Mouse (Mus musculus): ENCODE results near the gene Pdlim7. TPM values are rescaled to one million over a fixed set of nuclear protein-coding genes. Genes with fewer than 3 reads are reported as not detected.

The Pdlim7 gene
- polyA plus RNA-seq, 1 experiment from 2014 or later, result 221 TPM

GRCm38 (mm10) chr13:55535796-55536193, 22.3 kb upstream of the Pdlim7 start:
- no peak for ATAC-seq (replicated peaks; ENCODE audit: insufficient number of reproducible peaks, insufficient read depth, low FRiP score, low read depth)
- Histone ChIP-seq H3K4me1 (replicated peaks) (peaks cover 15% of the 10 kb centered on the region), H3K9ac (peak overlapping the region; percentile 76), H3K4me2 (peak overlapping the region; percentile 90), H3K4me3 (peak overlapping the region; percentile 84), H3K36me3 (peaks cover 57% of the 10 kb centered on the region), H3K9me3 (replicated peaks) (no peaks in the 10 kb centered on the region), H3K27me3 (no peaks in the 10 kb centered on the region), H3K27ac (no peak overlapping the region)
- 20% methylated on average over 17 of the region's 17 CpGs for WGBS

GRCm38 (mm10) chr13:55535191-55535590, 21.7 kb upstream of the Pdlim7 start:
- Histone ChIP-seq H3K27ac (no peak overlapping the region), H3K9ac (no peak overlapping the region), H3K27me3 (no peaks in the 10 kb centered on the region), H3K9me3 (replicated peaks) (no peaks in the 10 kb centered on the region), H3K4me3 (peak overlapping the region; percentile 84; the same call in 1 of the 2 replicates), H3K4me2 (peak overlapping the region; percentile 90), H3K36me3 (peaks cover 56% of the 10 kb centered on the region), H3K4me1 (replicated peaks) (peaks cover 15% of the 10 kb centered on the region)
- 91% methylated on average over 15 of the region's 15 CpGs for WGBS
- no peak for ATAC-seq (replicated peaks; ENCODE audit: insufficient number of reproducible peaks, insufficient read depth, low FRiP score, low read depth)

- no peak within 1 kb of the TSS for H3K9ac ChIP-seq
- no peak within 1 kb of the TSS for H3K4me2 ChIP-seq
- no peaks in the 10 kb centered on the region for H3K9me3 ChIP-seq (replicated peaks)
- peaks cover 45% of the 10 kb centered on the region for H3K36me3 ChIP-seq
- no peak for ATAC-seq (replicated peaks; ENCODE audit: insufficient number of reproducible peaks, insufficient read depth, low FRiP score, low read depth)
- WGBS, result 73% methylated on average over 8 of the region's 8 CpGs
- H3K27ac ChIP-seq, result no peak within 1 kb of the TSS; the same call in 1 of the 2 replicates
- no peak within 1 kb of the TSS for H3K4me3 ChIP-seq
- H3K27me3 ChIP-seq, result no peaks in the 10 kb centered on the region
- H3K4me1 ChIP-seq (replicated peaks), result 0 out of 2 replicates have a peak, but pooled peaks cover 5% of the 10 kb centered on the region
These were observed 15.9 kb upstream of the Pdlim7 start, which contains the start of gene Dok3 for GRCm38 (mm10) chr13:55529198-55529915. Dok3 (minus strand) TSS chr13:55529296.

- 69% methylated on average over 18 of the region's 18 CpGs for WGBS
- Histone ChIP-seq H3K9me3 (replicated peaks) (no peaks in the 10 kb centered on the region), H3K36me3 (peaks cover 34% of the 10 kb centered on the region), H3K4me1 (replicated peaks) (peaks cover 8% of the 10 kb centered on the region; the same call in 1 of the 2 replicates), H3K9ac (no peak overlapping the region), H3K27ac (no peak overlapping the region; the same call in 1 of the 2 replicates), H3K4me2 (no peak overlapping the region), H3K27me3 (no peaks in the 10 kb centered on the region), H3K4me3 (no peak overlapping the region)
- ATAC-seq (replicated peaks; ENCODE audit: insufficient number of reproducible peaks, insufficient read depth, low FRiP score, low read depth), result no peak
These were observed 14.6 kb upstream of the Pdlim7 start for GRCm38 (mm10) chr13:55527834-55528772.

- Histone ChIP-seq H3K9me3 (replicated peaks) (no peaks in the 10 kb centered on the region), H3K27me3 (no peaks in the 10 kb centered on the region), H3K4me3 (no peak overlapping the region), H3K4me1 (replicated peaks) (peaks cover 13% of the 10 kb centered on the region; the same call in 1 of the 2 replicates), H3K9ac (no peak overlapping the region), H3K36me3 (peaks cover 28% of the 10 kb centered on the region), H3K27ac (no peak overlapping the region), H3K4me2 (no peak overlapping the region)
- 78% methylated on average over 16 of the region's 16 CpGs for WGBS
- ATAC-seq (replicated peaks; ENCODE audit: insufficient number of reproducible peaks, insufficient read depth, low FRiP score, low read depth), result no peak
These were observed 13.7 kb upstream of the Pdlim7 start for GRCm38 (mm10) chr13:55527212-55527611.

- WGBS, result 77% methylated on average over 16 of the region's 16 CpGs
- no peak overlapping the region for H3K4me2 ChIP-seq
- no peak overlapping the region for H3K4me3 ChIP-seq
- no peak overlapping the region for H3K9ac ChIP-seq
- 0 out of 2 replicates have a peak, but pooled peaks cover 1% of the 10 kb centered on the region for H3K27me3 ChIP-seq
- H3K4me1 ChIP-seq (replicated peaks), result peaks cover 13% of the 10 kb centered on the region; the same call in 1 of the 2 replicates
- ATAC-seq (replicated peaks; ENCODE audit: insufficient number of reproducible peaks, insufficient read depth, low FRiP score, low read depth), result no peak
- no peak overlapping the region for H3K27ac ChIP-seq
- H3K36me3 ChIP-seq, result peaks cover 15% of the 10 kb centered on the region; the same call in 1 of the 2 replicates
- no peaks in the 10 kb centered on the region for H3K9me3 ChIP-seq (replicated peaks)
These were observed 12.5 kb upstream of the Pdlim7 start for GRCm38 (mm10) chr13:55525733-55526553.

- Histone ChIP-seq H3K27ac (peak overlapping the region; percentile 72), H3K36me3 (no peaks in the 10 kb centered on the region), H3K9ac (no peak overlapping the region), H3K4me2 (no peak overlapping the region), H3K4me3 (no peak overlapping the region), H3K27me3 (peaks cover 4% of the 10 kb centered on the region; the same call in 1 of the 2 replicates), H3K4me1 (replicated peaks) (peaks cover 8% of the 10 kb centered on the region; the same call in 1 of the 2 replicates), H3K9me3 (replicated peaks) (no peaks in the 10 kb centered on the region)
- WGBS, result 89% methylated on average over 23 of the region's 23 CpGs
- no peak for ATAC-seq (replicated peaks; ENCODE audit: insufficient number of reproducible peaks, insufficient read depth, low FRiP score, low read depth)
These were observed 10.6 kb upstream of the Pdlim7 start for GRCm38 (mm10) chr13:55523951-55524600.

- Histone ChIP-seq H3K9ac (no peak overlapping the region), H3K9me3 (replicated peaks) (no peaks in the 10 kb centered on the region), H3K4me3 (no peak overlapping the region), H3K27ac (peak overlapping the region; percentile 72), H3K27me3 (peaks cover 4% of the 10 kb centered on the region; the same call in 1 of the 2 replicates), H3K4me1 (replicated peaks) (peaks cover 8% of the 10 kb centered on the region; the same call in 1 of the 2 replicates), H3K4me2 (no peak overlapping the region), H3K36me3 (no peaks in the 10 kb centered on the region)
- 54% methylated on average over 17 of the region's 17 CpGs for WGBS
- ATAC-seq (replicated peaks; ENCODE audit: insufficient number of reproducible peaks, insufficient read depth, low FRiP score, low read depth), result peak; percentile 62
These were observed 9.8 kb upstream of the Pdlim7 start for GRCm38 (mm10) chr13:55523278-55523677.

GRCm38 (mm10) chr13:55522730-55523129, 9.3 kb upstream of the Pdlim7 start:
- H3K36me3 ChIP-seq, result no peaks in the 10 kb centered on the region
- H3K27me3 ChIP-seq, result peaks cover 5% of the 10 kb centered on the region; the same call in 1 of the 2 replicates
- peaks cover 8% of the 10 kb centered on the region; the same call in 1 of the 2 replicates for H3K4me1 ChIP-seq (replicated peaks)
- no peak overlapping the region for H3K4me2 ChIP-seq
- peak overlapping the region; percentile 72 for H3K27ac ChIP-seq
- no peak overlapping the region for H3K4me3 ChIP-seq
- ATAC-seq (replicated peaks; ENCODE audit: insufficient number of reproducible peaks, insufficient read depth, low FRiP score, low read depth), result peak; percentile 40
- no peaks in the 10 kb centered on the region for H3K9me3 ChIP-seq (replicated peaks)
- 57% methylated on average over 8 of the region's 8 CpGs for WGBS
- H3K9ac ChIP-seq, result no peak overlapping the region

- no peak overlapping the region for H3K27ac ChIP-seq
- no peak for ATAC-seq (replicated peaks; ENCODE audit: insufficient number of reproducible peaks, insufficient read depth, low FRiP score, low read depth)
- H3K9me3 ChIP-seq (replicated peaks), result no peaks in the 10 kb centered on the region
- H3K4me3 ChIP-seq, result no peak overlapping the region
- H3K36me3 ChIP-seq, result no peaks in the 10 kb centered on the region
- peaks cover 8% of the 10 kb centered on the region; the same call in 1 of the 2 replicates for H3K4me1 ChIP-seq (replicated peaks)
- no peak overlapping the region for H3K4me2 ChIP-seq
- peaks cover 20% of the 10 kb centered on the region for H3K27me3 ChIP-seq
- H3K9ac ChIP-seq, result no peak overlapping the region
- WGBS, result 57% methylated on average over 4 of the region's 4 CpGs
These were observed 6.1 kb upstream of the Pdlim7 start for GRCm38 (mm10) chr13:55519606-55520005.

All from heart, embryonic 15.5 days (tissue).